Mouse (Mus musculus) spleen, adult 2 months (tissue): ENCODE data around the gene Ctnna2.

Experiments used
- CTCF ChIP-seq: fragments of 200-500 bp; IDR thresholded peaks from 2 replicates; pipeline ENCODE4 v1.5.1; 2011; ENCODE audit warnings: mild to moderate bottlenecking, inconsistent platforms; ENCODE audit not compliant: insufficient read depth, insufficient read length, insufficient replicate concordance; ENCODE audit errors: extremely low read depth
- POLR2A ChIP-seq: fragments of 200-500 bp; IDR thresholded peaks from 2 replicates; pipeline ENCODE4 v1.6.1; 2011; ENCODE audit warnings: low read depth, low read length, inconsistent platforms

GRCm38 (mm10) chr6:77139306-77139920, 840.1 kb downstream of the Ctnna2 start:
- no peak for TF ChIP-seq POLR2A
- TF ChIP-seq CTCF: no peak
